Mouse (Mus musculus): ENCODE data around the gene Armc2. TPM values are rescaled to one million over a fixed set of nuclear protein-coding genes. Genes with fewer than 3 reads are reported as not detected.

Armc2 gene
- total and polyA plus RNA-seq, 3 experiments = 0.08 to 0.13 TPM; not detected in 1

- no peak overlapping the region for H3K4me3 ChIP-seq (ENCODE audit: control insufficient read depth in 1 of 2, insufficient read depth in 1 of 2, low read depth in 2 of 2, low read length in 2 of 2)
- H3K27ac ChIP-seq (ENCODE audit: control insufficient read depth, low read depth, low read length) = no peak overlapping the region
- no peak overlapping the region for H3K9ac ChIP-seq (ENCODE audit: control insufficient read depth, low read depth, low read length, poor library complexity, severe bottlenecking)
- H3K36me3 ChIP-seq (ENCODE audit: control insufficient read depth in 1 of 2, insufficient read depth in 2 of 2, low read length in 2 of 2) = no peaks in the 10 kb centered on the region
- TF ChIP-seq TAL1 (IDR thresholded peaks at IDR 0.05; ENCODE audit: low read length) (no peak), EP300 (IDR thresholded peaks at IDR 0.05; ENCODE audit: low read depth in 1 of 2, low read length in 2 of 2) (no peak), SMC3 (IDR thresholded peaks at IDR 0.05; ENCODE audit: low read depth, low read length) (no peak), POLR2A (IDR thresholded peaks at IDR 0.05; ENCODE audit: control insufficient read depth in 1 of 2, insufficient read depth in 1 of 2, low read depth in 1 of 2, low read length in 2 of 2, poor library complexity in 1 of 2) (no peak), MAFK (IDR thresholded peaks at IDR 0.05; ENCODE audit: borderline replicate concordance, low read depth, low read length) (no peak), HCFC1 (IDR thresholded peaks at IDR 0.05; ENCODE audit: low read depth, low read length) (no peak), GABPA (IDR thresholded peaks at IDR 0.05; ENCODE audit: low read depth, low read length) (no peak)
- H3K79me2 ChIP-seq (ENCODE audit: control insufficient read depth, insufficient read depth, low read length, poor library complexity) = no peaks in the 10 kb centered on the region
- no peaks in the 10 kb centered on the region for H3K9me3 ChIP-seq (replicated peaks; ENCODE audit: insufficient read depth, low read length)
- H3K4me1 ChIP-seq (ENCODE audit: control insufficient read depth in 1 of 2, insufficient read depth in 2 of 2, low read length in 2 of 2) = no peaks in the 10 kb centered on the region
- DNase-seq (ENCODE audit: low read depth, low spot score) = no peak
- no peaks in the 10 kb centered on the region; a peak in 3 of 4 replicates for H3K27me3 ChIP-seq (ENCODE audit: control insufficient read depth in 1 of 2, insufficient read depth in 2 of 2, low read length in 2 of 2)
These were observed 15.8 kb downstream of the Armc2 start for GRCm38 (mm10) chr10:42002436-42002835.

- no peak overlapping the region for H3K9ac ChIP-seq (ENCODE audit: control insufficient read depth, low read depth, low read length, poor library complexity, severe bottlenecking)
- no peak for DNase-seq (ENCODE audit: low read depth, low spot score)
- H3K36me3 ChIP-seq (ENCODE audit: control insufficient read depth in 1 of 2, insufficient read depth in 2 of 2, low read length in 2 of 2) = no peaks in the 10 kb centered on the region
- TF ChIP-seq MEF2A (IDR thresholded peaks at IDR 0.05; ENCODE audit: extremely low read depth, insufficient replicate concordance, low read depth, low read length, poor library complexity, severe bottlenecking) (no peak), MYC (IDR thresholded peaks at IDR 0.05; ENCODE audit: low read depth, low read length) (no peak)
- no peak overlapping the region for H3K27ac ChIP-seq (ENCODE audit: control insufficient read depth, low read depth, low read length)
- H3K4me3 ChIP-seq (ENCODE audit: control insufficient read depth in 1 of 2, insufficient read depth in 1 of 2, low read depth in 2 of 2, low read length in 2 of 2) = no peak overlapping the region
- H3K9me3 ChIP-seq (replicated peaks; ENCODE audit: insufficient read depth, low read length) = no peaks in the 10 kb centered on the region
- H3K79me2 ChIP-seq (ENCODE audit: control insufficient read depth, insufficient read depth, low read length, poor library complexity) = no peaks in the 10 kb centered on the region
- no peaks in the 10 kb centered on the region for H3K4me1 ChIP-seq (ENCODE audit: control insufficient read depth in 1 of 2, insufficient read depth in 2 of 2, low read length in 2 of 2)
- H3K27me3 ChIP-seq (ENCODE audit: control insufficient read depth in 1 of 2, insufficient read depth in 2 of 2, low read length in 2 of 2) = no peaks in the 10 kb centered on the region; a peak in 4 of 4 replicates
These were observed 17.0 kb downstream of the Armc2 start for GRCm38 (mm10) chr10:42001260-42001659.

GRCm38 (mm10) chr10:41997691-41998178 is 20.5 kb downstream of the Armc2 start:
- Histone ChIP-seq H3K27ac (ENCODE audit: control insufficient read depth, low read depth, low read length) (no peak overlapping the region), H3K9me3 (replicated peaks; ENCODE audit: insufficient read depth, low read length) (no peaks in the 10 kb centered on the region), H3K4me1 (ENCODE audit: control insufficient read depth in 1 of 2, insufficient read depth in 2 of 2, low read length in 2 of 2) (no peaks in the 10 kb centered on the region), H3K36me3 (ENCODE audit: control insufficient read depth in 1 of 2, insufficient read depth in 2 of 2, low read length in 2 of 2) (no peaks in the 10 kb centered on the region), H3K9ac (ENCODE audit: control insufficient read depth, low read depth, low read length, poor library complexity, severe bottlenecking) (no peak overlapping the region), H3K4me3 (ENCODE audit: control insufficient read depth in 1 of 2, insufficient read depth in 1 of 2, low read depth in 2 of 2, low read length in 2 of 2) (no peak overlapping the region), H3K79me2 (ENCODE audit: control insufficient read depth, insufficient read depth, low read length, poor library complexity) (no peaks in the 10 kb centered on the region), H3K27me3 (ENCODE audit: control insufficient read depth in 1 of 2, insufficient read depth in 2 of 2, low read length in 2 of 2) (peaks cover 2 to 3% of the 10 kb centered on the region in 2 experiments)
- no peak for TF ChIP-seq TBP (IDR thresholded peaks at IDR 0.05; ENCODE audit: low read depth, low read length)
- no peak for TF ChIP-seq POLR2AphosphoS2 (IDR thresholded peaks at IDR 0.05; ENCODE audit: low read length)
- no peak for DNase-seq (ENCODE audit: low read depth, low spot score)

All from MEL (cell line).